In genomic region chr10:85386605-85387218, GRCm38 (mm10) we compare ENCODE assay signal across 9 mouse cellular contexts. TPM values are rescaled to one million over a fixed set of nuclear protein-coding genes. Genes with fewer than 3 reads are reported as not detected.
DNase-seq lines count a peak whose midpoint lies in the region; ATAC-seq and TF ChIP-seq lines count a peak whose summit lies in the region.
"Had no signal": no experiment of that assay in that cellular context is flagged by ENCODE, and none has a peak within 500 bp of the region (broad histone marks: within the 10 kb centered on the region; RNA-seq: fewer than 3 reads in every experiment).

Gene Btbd11 (plus strand): TSS chr10:85386814.

- H3K9me3 ChIP-seq in forebrain, embryonic 12.5 days: no peaks in the 10 kb centered on the region
- no peaks in the 10 kb centered on the region for H3K9me3 ChIP-seq in heart, postnatal 0 days (replicated peaks; ENCODE audit: control insufficient read depth, low read length)
- H3K9me3 ChIP-seq in liver, embryonic 14.5 days (ENCODE audit: control insufficient read depth, low read length): no peaks in the 10 kb centered on the region
- H3K9me3 ChIP-seq in neural tube, embryonic 11.5 days (ENCODE audit: control insufficient read depth, low read length): no peaks in the 10 kb centered on the region
- no peaks in the 10 kb centered on the region for H3K9me3 ChIP-seq in stomach, embryonic 16.5 days (replicated peaks; ENCODE audit: control insufficient read depth, low read length)

- peak within 1 kb of the TSS; percentile 100 for H3K4me2 ChIP-seq in forebrain, embryonic 12.5 days
- H3K4me2 ChIP-seq in heart, postnatal 0 days (ENCODE audit: low read depth, low read length): peak within 1 kb of the TSS; percentile 98
- H3K4me2 ChIP-seq in liver, embryonic 14.5 days (ENCODE audit: low read depth): peak within 1 kb of the TSS; percentile 63
- peak within 1 kb of the TSS; percentile 91 for H3K4me2 ChIP-seq in neural tube, embryonic 11.5 days (ENCODE audit: low read depth)
- peak within 1 kb of the TSS; percentile 99 for H3K4me2 ChIP-seq in stomach, embryonic 16.5 days (ENCODE audit: low read depth, low read length)

- peak within 1 kb of the TSS; percentile 61 for H3K4me3 ChIP-seq in forebrain, embryonic 12.5 days (replicated peaks)
- H3K4me3 ChIP-seq in heart, postnatal 0 days (ENCODE audit: low read depth, low read length): peak within 1 kb of the TSS; percentile 58
- H3K4me3 ChIP-seq in liver, embryonic 14.5 days (ENCODE audit: insufficient read depth in 1 of 2, low read depth in 2 of 2, low read length in 2 of 2): peak within 1 kb of the TSS; percentile 10 to 43
- H3K4me3 ChIP-seq in neural tube, embryonic 11.5 days (ENCODE audit: low read depth, low read length): peak within 1 kb of the TSS; percentile 51
- peak within 1 kb of the TSS; percentile 66 for H3K4me3 ChIP-seq in stomach, embryonic 16.5 days (replicated peaks; ENCODE audit: low read length)

- peaks cover 30% of the 10 kb centered on the region for H3K4me1 ChIP-seq in forebrain, embryonic 12.5 days
- 0 out of 2 replicates have a peak, but pooled peaks cover 7% of the 10 kb centered on the region for H3K4me1 ChIP-seq in heart, postnatal 0 days (ENCODE audit: control insufficient read depth, insufficient read depth)
- no peaks in the 10 kb centered on the region for H3K4me1 ChIP-seq in liver, embryonic 14.5 days (replicated peaks; ENCODE audit: control insufficient read depth in 2 of 2, insufficient read depth in 2 of 2, low read length in 1 of 2)
- peaks cover 8% of the 10 kb centered on the region; the same call in 1 of the 2 replicates for H3K4me1 ChIP-seq in neural tube, embryonic 11.5 days (ENCODE audit: control insufficient read depth, insufficient read depth, low read length)
- 0 out of 2 replicates have a peak, but pooled peaks cover 7% of the 10 kb centered on the region for H3K4me1 ChIP-seq in stomach, embryonic 16.5 days (ENCODE audit: control insufficient read depth, insufficient read depth, low read length)

- H3K27me3 ChIP-seq in forebrain, embryonic 12.5 days: peaks cover 38% of the 10 kb centered on the region
- H3K27me3 ChIP-seq in heart, postnatal 0 days (ENCODE audit: control insufficient read depth, insufficient read depth, low read length): peaks cover 33% of the 10 kb centered on the region
- peaks cover 28% of the 10 kb centered on the region for H3K27me3 ChIP-seq in liver, embryonic 14.5 days (ENCODE audit: control insufficient read depth, insufficient read depth, low read length)
- H3K27me3 ChIP-seq in neural tube, embryonic 11.5 days (ENCODE audit: control insufficient read depth, insufficient read depth, low read length): peaks cover 11% of the 10 kb centered on the region; the same call in 1 of the 2 replicates
- peaks cover 12% of the 10 kb centered on the region for H3K27me3 ChIP-seq in stomach, embryonic 16.5 days (ENCODE audit: control insufficient read depth, insufficient read depth, low read length)

- WGBS in forebrain, embryonic 12.5 days: 0% methylated on average over 45 of the region's 46 CpGs
- whole genome bisulfite sequencing in heart, postnatal 0 days: under 1% methylated on average over 44 of the region's 46 CpGs
- WGBS in liver, embryonic 14.5 days (ENCODE audit: insufficient replicate concordance): under 1% methylated on average over 46 of the region's 46 CpGs
- WGBS in neural tube, embryonic 11.5 days: under 1% methylated on average over 46 of the region's 46 CpGs
- WGBS in stomach, embryonic 16.5 days: under 1% methylated on average over 46 of the region's 46 CpGs

- no peaks in the 10 kb centered on the region for H3K36me3 ChIP-seq in forebrain, embryonic 12.5 days (replicated peaks)
- H3K36me3 ChIP-seq in heart, postnatal 0 days (replicated peaks; ENCODE audit: control insufficient read depth, insufficient read depth, low read length): no peaks in the 10 kb centered on the region
- H3K36me3 ChIP-seq in liver, embryonic 14.5 days (replicated peaks; ENCODE audit: control insufficient read depth, insufficient read depth, low read depth): no peaks in the 10 kb centered on the region
- no peaks in the 10 kb centered on the region for H3K36me3 ChIP-seq in neural tube, embryonic 11.5 days (ENCODE audit: control insufficient read depth, insufficient read depth, low read length)
- H3K36me3 ChIP-seq in stomach, embryonic 16.5 days (ENCODE audit: control insufficient read depth, insufficient read depth, low read length): no peaks in the 10 kb centered on the region

- ATAC-seq in forebrain, embryonic 12.5 days (ENCODE audit: low FRiP score): peak; percentile 94
- peak; percentile 97 for ATAC-seq in heart, postnatal 0 days (ENCODE audit: insufficient read depth, low read depth)
- ATAC-seq in liver, embryonic 14.5 days (ENCODE audit: insufficient read depth): peak; percentile 85
- ATAC-seq in neural tube, embryonic 11.5 days (ENCODE audit: insufficient read depth, low FRiP score, low TSS enrichment): peak; percentile 94
- peak; percentile 97 for ATAC-seq in stomach, embryonic 16.5 days (ENCODE audit: insufficient read depth, low FRiP score)

- no peak for TF ChIP-seq EP300 in heart, postnatal 0 days (IDR thresholded peaks at IDR 0.05; ENCODE audit: low read depth)
- no peak for TF ChIP-seq EP300 in liver, embryonic 14.5 days (IDR thresholded peaks at IDR 0.05; ENCODE audit: low read depth)

- DNase-seq in CD4-positive helper T cell, adult 2 months (ENCODE audit: low read depth, low spot score): peak; percentile 88
- DNase-seq in c-Kit-positive CD71-negative TER-119-negative erythroid progenitor cells, embryonic 14.5 days (ENCODE audit: low read depth): peak; percentile 76
- DNase-seq in heart, postnatal 0 days (ENCODE audit: low spot score): peak; percentile 93
- peak; percentile 95 to 96 for DNase-seq in kidney, postnatal 36 days
- peak; percentile 58 to 60 (median 59) for DNase-seq in liver, embryonic 14.5 days (ENCODE audit: low read depth in 3 of 3, low spot score in 3 of 3)
- peak; percentile 94 for DNase-seq in neural tube, embryonic 11.5 days (ENCODE audit: low spot score)

- peak within 1 kb of the TSS; percentile 73 for H3K9ac ChIP-seq in forebrain, embryonic 12.5 days
- H3K9ac ChIP-seq in heart, postnatal 0 days (replicated peaks; ENCODE audit: low read depth, low read length): peak within 1 kb of the TSS; percentile 43; the same call in 1 of the 2 replicates
- no peak within 1 kb of the TSS for H3K9ac ChIP-seq in liver, embryonic 14.5 days (replicated peaks)
- peak within 1 kb of the TSS; percentile 61 for H3K9ac ChIP-seq in neural tube, embryonic 11.5 days (ENCODE audit: low read length)
- H3K9ac ChIP-seq in stomach, embryonic 16.5 days (ENCODE audit: low read length): peak within 1 kb of the TSS; percentile 71

- peak; percentile 24; the same call in 1 of the 2 replicates for TF ChIP-seq CTCF in heart, postnatal 0 days (IDR thresholded peaks at IDR 0.05; ENCODE audit: low read depth)
- no peak for TF ChIP-seq CTCF in liver, embryonic 14.5 days (IDR thresholded peaks at IDR 0.05; ENCODE audit: low read depth)

- peak within 1 kb of the TSS; percentile 53; the same call in 1 of the 2 replicates for H3K27ac ChIP-seq in forebrain, embryonic 12.5 days
- H3K27ac ChIP-seq in heart, postnatal 0 days (ENCODE audit: low read depth): no peak within 1 kb of the TSS
- no peak within 1 kb of the TSS for H3K27ac ChIP-seq in liver, embryonic 14.5 days
- H3K27ac ChIP-seq in neural tube, embryonic 11.5 days (ENCODE audit: low read depth, low read length): no peak within 1 kb of the TSS
- peak within 1 kb of the TSS; percentile 56 for H3K27ac ChIP-seq in stomach, embryonic 16.5 days (ENCODE audit: low read length)

RNA-seq across cellular contexts. Expression of gene Btbd11, which starts in this region (rescaled TPM):
- polyA plus RNA-seq in forebrain, embryonic 12.5 days (2016; fragmentation: Nextera tagmentation; extraction: Ambion mirVana): 8.1 and 9.1 TPM in 2 replicates
- total RNA-seq in heart, postnatal 0 days (2014; rRNA removed; ENCODE audit: low replicate concordance): 0.50 and 2.2 TPM in 2 replicates
- polyA plus RNA-seq in heart, postnatal 0 days (2015; fragmentation: Nextera tagmentation; extraction: Ambion mirVana): 0.11 and 0.20 TPM in 2 replicates
- polyA plus RNA-seq in liver, embryonic 14.5 days (2012; rRNA removed): 0.22 and 0.26 TPM in 2 replicates
- polyA plus RNA-seq in liver, embryonic 14.5 days (2014; fragmentation: Nextera tagmentation; extraction: Ambion mirVana): 0.32 and 0.54 TPM in 2 replicates
- polyA plus RNA-seq in neural tube, embryonic 11.5 days (2014; fragmentation: Nextera tagmentation; extraction: Ambion mirVana): 6.3 and 6.6 TPM in 2 replicates
- 1.9 and 2.8 TPM in 2 replicates for polyA plus RNA-seq in stomach, embryonic 16.5 days (2015; fragmentation: Nextera tagmentation; extraction: Ambion mirVana)
- total RNA-seq: MEL had no signal

Comparison
In these comparisons a context has a peak if more than half of its experiments do, and no peak if none do; other contexts are left out.
1. Peak in DNase-seq, ATAC-seq, H3K4me3 ChIP-seq and H3K4me2 ChIP-seq in liver, embryonic 14.5 days; RNA of the gene not detected or under 1 TPM.
2. H3K27ac ChIP-seq: peak in forebrain, embryonic 12.5 days (single experiment) and stomach, embryonic 16.5 days (single experiment); none in heart, postnatal 0 days (single experiment), liver, embryonic 14.5 days (single experiment) and neural tube, embryonic 11.5 days (single experiment).
3. Peak in every context shown above with its lines, with median percentiles within 50 percentile points of each other: DNase-seq, ATAC-seq, H3K4me2 ChIP-seq and H3K4me3 ChIP-seq.